Mouse (Mus musculus) R1 (cell line): ENCODE measurements around the gene Rab31.

ENCODE experiments used
- DNase-seq: peaks from one replicate; pipeline ENCODE4 v3.0.0-alpha.2; 2018; ENCODE audit warnings: low read depth, low spot score

Rab31 gene

GRCm38 (mm10) chr17:65771951-65772934, at the start of gene Rab31:
TSS of gene Rab31 (minus strand) at chr17:65772752.
- DNase-seq: peak; percentile 53

GRCm38 (mm10) chr17:65820197-65820596, 47.6 kb upstream of the Rab31 start:
- no peak for DNase-seq

- DNase-seq: no peak
Measured at GRCm38 (mm10) chr17:65813763-65814162, 41.2 kb upstream of the Rab31 start.

GRCm38 (mm10) chr17:65811032-65811431, 38.5 kb upstream of the Rab31 start:
- no peak for DNase-seq

- DNase-seq: no peak
Measured at GRCm38 (mm10) chr17:65806416-65806815, 33.9 kb upstream of the Rab31 start.

- no peak for DNase-seq
Measured at GRCm38 (mm10) chr17:65805966-65806365, 33.4 kb upstream of the Rab31 start.

- DNase-seq: peak; percentile 54
Measured at GRCm38 (mm10) chr17:65802026-65802425, 29.5 kb upstream of the Rab31 start.

- no peak for DNase-seq
Measured at GRCm38 (mm10) chr17:65800451-65800850, 27.9 kb upstream of the Rab31 start.

- DNase-seq: no peak
Measured at GRCm38 (mm10) chr17:65799353-65799752, 26.8 kb upstream of the Rab31 start.

- no peak for DNase-seq
Measured at GRCm38 (mm10) chr17:65798446-65798845, 25.9 kb upstream of the Rab31 start.

GRCm38 (mm10) chr17:65796056-65796455, 23.5 kb upstream of the Rab31 start:
- no peak for DNase-seq

GRCm38 (mm10) chr17:65794096-65794850, 21.7 kb upstream of the Rab31 start:
- DNase-seq: peak; percentile 54

GRCm38 (mm10) chr17:65793307-65793930, 20.9 kb upstream of the Rab31 start:
- no peak for DNase-seq

GRCm38 (mm10) chr17:65791161-65791560, 18.6 kb upstream of the Rab31 start:
- no peak for DNase-seq

GRCm38 (mm10) chr17:65789576-65789975, 17.0 kb upstream of the Rab31 start:
- no peak for DNase-seq

GRCm38 (mm10) chr17:65788542-65789291, 16.2 kb upstream of the Rab31 start:
- DNase-seq: peak; percentile 44

- no peak for DNase-seq
Measured at GRCm38 (mm10) chr17:65787261-65787660, 14.7 kb upstream of the Rab31 start.

GRCm38 (mm10) chr17:65786225-65786624, 13.7 kb upstream of the Rab31 start:
- peak; percentile 70 for DNase-seq

GRCm38 (mm10) chr17:65785707-65786106, 13.2 kb upstream of the Rab31 start:
- DNase-seq: peak; percentile 71

- DNase-seq: no peak
Measured at GRCm38 (mm10) chr17:65784610-65785140, 12.1 kb upstream of the Rab31 start.
